Mouse (Mus musculus) stomach, adult 2 months (tissue): ENCODE data around the gene Dnajb13. TPM values are rescaled to one million over a fixed set of nuclear protein-coding genes. Genes with fewer than 3 reads are reported as not detected.

Experiments
- polyA plus RNA-seq: library from polyadenylated mRNA; depleted of rRNA; stranded (reverse); fragments of >200 nt; gene quantifications from 2 replicates; pipeline ENCODE4 v1.2.3, GENCODE M21; 2012; rRNA removed

Gene Dnajb13
- polyA plus RNA-seq: 0.12 and 0.16 TPM in 2 replicates

DNA sequence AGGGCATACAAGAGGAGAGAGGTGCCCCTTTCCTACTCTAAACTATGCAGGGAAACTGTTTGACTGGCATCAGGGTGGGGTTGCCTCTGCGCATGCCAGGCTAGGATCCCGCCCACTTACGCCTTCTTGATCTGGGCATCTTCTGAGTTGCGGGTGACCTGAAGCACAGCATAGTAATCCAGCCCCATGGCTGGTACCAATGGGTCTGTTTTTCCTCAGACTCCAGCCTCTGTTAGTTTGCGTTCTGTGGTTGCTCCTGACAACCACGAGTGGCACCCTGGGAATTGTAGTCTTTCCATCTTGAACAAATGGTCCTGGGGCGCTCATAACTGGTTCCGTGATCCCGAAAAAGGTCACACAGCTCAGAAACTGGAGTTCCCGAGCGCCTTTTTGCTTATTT lies at the start of gene Dnajb13:
TSS of gene Dnajb13 (minus strand) at position 388 of the 400 bp plus-strand sequence.

DNA sequence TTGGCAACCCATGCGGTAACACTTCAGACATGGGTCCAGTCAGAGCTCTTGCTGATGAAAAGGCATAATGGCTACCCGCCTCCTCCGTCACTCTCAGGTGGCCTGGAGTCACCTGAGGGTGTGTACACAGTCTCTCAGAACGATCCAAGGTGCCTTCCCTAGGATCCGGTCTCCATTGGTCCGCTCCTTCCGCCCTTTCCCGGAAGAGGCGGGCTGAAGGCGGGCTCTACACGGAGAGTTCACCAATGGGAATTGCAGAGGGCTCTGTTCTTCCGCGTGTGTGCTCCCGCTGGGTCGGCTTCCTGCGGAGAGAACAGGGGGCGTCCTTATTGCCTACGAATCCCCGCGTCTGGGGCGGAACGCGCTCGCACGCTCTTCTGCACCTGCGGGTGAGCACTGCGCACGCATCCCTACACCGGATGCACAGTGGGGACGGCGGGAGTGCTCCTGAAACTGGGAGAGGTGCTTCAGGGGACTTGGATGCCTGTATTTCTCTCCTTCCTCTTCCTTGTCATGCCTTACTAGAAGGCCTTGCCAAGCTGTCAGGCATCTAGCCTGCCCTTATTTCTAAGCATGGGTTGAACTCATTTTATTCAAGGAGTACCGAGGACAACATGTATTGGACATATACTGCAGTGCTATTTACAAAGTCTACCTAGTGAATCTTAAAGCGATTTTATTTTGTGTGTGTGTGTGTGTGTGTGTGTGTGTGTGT lies 22.2 kb upstream of the Dnajb13 start, which contains the start of gene Coa4:
TSS of gene Coa4 (plus strand) at position 268 of the 715 bp plus-strand sequence.

DNA sequence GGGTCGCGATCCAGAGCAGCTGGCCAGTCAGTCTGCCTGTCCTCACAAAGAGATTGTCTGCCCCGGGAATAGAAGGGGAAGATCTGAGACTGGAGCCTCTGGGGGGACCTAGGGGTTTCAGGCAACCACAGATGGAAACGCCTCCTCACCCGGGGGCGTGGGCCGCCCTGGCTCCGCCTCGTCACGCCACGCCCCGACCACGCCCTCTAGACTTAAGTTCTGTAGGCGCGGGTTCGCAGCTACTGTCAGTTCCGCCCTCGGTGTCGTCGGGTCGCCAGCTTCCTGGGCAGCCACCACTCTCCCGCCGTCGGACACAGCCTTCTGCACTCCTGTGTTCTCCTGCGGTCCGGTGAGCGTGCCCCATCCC lies 21.7 kb downstream of the Dnajb13 start, which contains the start of gene Ucp2:
TSS of gene Ucp2 (plus strand) at position 221 of the 367 bp plus-strand sequence.

DNA sequence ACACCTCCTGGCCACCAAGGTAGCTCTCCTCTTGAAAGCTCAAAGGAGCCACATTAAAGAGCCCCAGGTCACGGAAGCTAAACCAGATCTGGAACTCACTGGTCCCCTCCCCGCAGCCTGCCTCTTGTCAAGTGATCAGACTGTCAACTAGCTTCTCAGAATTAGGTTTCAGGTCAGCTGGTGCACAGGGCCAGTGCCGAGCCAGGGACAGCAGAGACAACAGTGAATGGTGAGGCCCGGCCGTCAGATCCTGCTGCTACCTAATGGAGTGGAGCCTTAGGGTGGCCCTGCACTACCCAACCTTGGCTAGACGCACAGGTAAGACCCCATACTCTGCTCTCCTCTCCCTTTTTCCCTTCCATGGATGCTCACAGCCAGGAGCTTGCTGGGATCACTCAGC lies 42.0 kb downstream of the Dnajb13 start, which contains the start of gene Ucp3:
TSS of gene Ucp3 (plus strand) at position 214 of the 400 bp plus-strand sequence.

Other genes starting within 250 kb of the Dnajb13 start
- gene P4ha3, start 229.4 kb downstream of the Dnajb13 start, polyA plus RNA-seq: 0.82 and 1.1 TPM in 2 replicates
- 5.1 and 5.9 TPM in 2 replicates for gene C2cd3, start 142.7 kb downstream of the Dnajb13 start, polyA plus RNA-seq
- gene Ppme1, start 142.7 kb downstream of the Dnajb13 start, polyA plus RNA-seq: 45.0 and 47.3 TPM in 2 replicates
- 0.84 and 1.6 TPM in 2 replicates for gene Ucp3, start 42.0 kb downstream of the Dnajb13 start, polyA plus RNA-seq
- 804 and 1,013 TPM in 2 replicates for gene Ucp2, start 21.6 kb downstream of the Dnajb13 start, polyA plus RNA-seq
- gene Coa4, start 22.1 kb upstream of the Dnajb13 start, polyA plus RNA-seq: 8.1 and 8.5 TPM in 2 replicates
- gene Rab6a, start 92.5 kb upstream of the Dnajb13 start, polyA plus RNA-seq: 9.6 and 15.8 TPM in 2 replicates
- gene Mrpl48, start 93.3 kb upstream of the Dnajb13 start, polyA plus RNA-seq: 2.4 and 4.5 TPM in 2 replicates
- gene Plekhb1, start 147.5 kb upstream of the Dnajb13 start, polyA plus RNA-seq: 20.1 and 24.3 TPM in 2 replicates
- gene Fam168a, start 191.7 kb upstream of the Dnajb13 start, polyA plus RNA-seq: 21.9 and 23.5 TPM in 2 replicates